Mouse (Mus musculus) stomach, postnatal 0 days (tissue): Measurements from ENCODE around the gene Fyn.

Source experiments
- CTCF ChIP-seq: IDR thresholded peaks from 2 replicates; pipeline ENCODE4 v1.5.1; 2016; ENCODE audit warnings: antibody characterized with exemption, low read depth, mild to moderate bottlenecking, moderate library complexity
- EP300 ChIP-seq: optimal IDR thresholded peaks from 2 replicates; pipeline ENCODE3; 2016; ENCODE audit warnings: antibody characterized with exemption

- TF ChIP-seq CTCF (no peak), EP300 (no peak)
Observed at GRCm38 (mm10) chr10:39451918-39452624, 83.4 kb downstream of the Fyn start.
